Mouse (Mus musculus): ENCODE data around the gene Wdtc1. TPM values are rescaled to one million over a fixed set of nuclear protein-coding genes. Genes with fewer than 3 reads are reported as not detected.

The Wdtc1 gene
- total RNA-seq, 1 experiment: 91.8 TPM

DNA sequence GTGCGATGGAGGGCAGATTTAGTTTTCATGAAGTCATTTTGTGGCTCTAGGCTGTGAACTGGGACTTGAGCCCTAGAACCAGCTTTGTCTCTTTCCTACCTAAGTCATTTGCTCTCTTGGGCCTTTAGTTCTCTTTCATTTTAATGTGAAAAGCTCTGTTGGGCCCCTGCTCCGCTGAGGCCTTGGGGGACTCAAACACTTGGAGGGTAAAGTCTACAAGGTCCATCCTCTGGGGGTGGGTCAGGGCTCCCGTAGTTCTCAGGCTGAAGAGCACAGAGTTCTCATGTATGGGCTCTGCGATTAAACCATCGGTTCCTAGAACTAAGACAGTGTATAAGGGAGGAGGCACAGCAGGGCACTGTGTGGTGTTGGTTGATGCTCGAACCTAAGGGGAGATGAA, 27.3 kb upstream of the Wdtc1 start:
- H3K27ac ChIP-seq (ENCODE audit: insufficient read depth, low read depth, low read length, poor library complexity, severe bottlenecking): peak overlapping the region; percentile 85; the same call in 1 of the 2 replicates
- peak overlapping the region; percentile 46; the same call in 1 of the 2 replicates for H3K9ac ChIP-seq (ENCODE audit: insufficient read depth, low read depth, low read length, poor library complexity, severe bottlenecking)
- H3K4me1 ChIP-seq (ENCODE audit: control insufficient read depth in 2 of 2, insufficient read depth in 2 of 2, low read length in 2 of 2, poor library complexity in 1 of 2): peaks cover 12 to 35% of the 10 kb centered on the region in 2 experiments
- TF ChIP-seq CHD2 (IDR thresholded peaks at IDR 0.05; ENCODE audit: low read depth, low read length) (no peak), HCFC1 (IDR thresholded peaks at IDR 0.05; ENCODE audit: borderline replicate concordance, insufficient read depth, low read length) (no peak), ZC3H11A (IDR thresholded peaks at IDR 0.05; ENCODE audit: borderline replicate concordance, low read depth, low read length) (no peak), MAFK (IDR thresholded peaks at IDR 0.05; ENCODE audit: insufficient read depth, low read depth, low read length) (no peak), ZNF384 (IDR thresholded peaks at IDR 0.05; ENCODE audit: low read depth, low read length) (no peak)
- DNase-seq (ENCODE audit: low read depth, low spot score): no peak
- peak overlapping the region; percentile 30 to 38; a peak in 3 of 4 replicates for H3K4me3 ChIP-seq (ENCODE audit: insufficient read depth in 1 of 2, low read depth in 1 of 2, low read length in 2 of 2, poor library complexity in 1 of 2, severe bottlenecking in 1 of 2)
- peaks cover 3% of the 10 kb centered on the region; the same call in 1 of the 2 replicates for H3K36me3 ChIP-seq (ENCODE audit: control insufficient read depth, insufficient read depth, low read length, poor library complexity, severe bottlenecking)
- no peaks in the 10 kb centered on the region for H3K9me3 ChIP-seq (ENCODE audit: control insufficient read depth, insufficient read depth, low read depth, low read length)
- in situ Hi-C loops (cut with MboI; ENCODE audit: low sequenced_read_pairs in 2 of 2, unreplicated experiment in 2 of 2): no loop called here

- no peaks in the 10 kb centered on the region for H3K9me3 ChIP-seq (ENCODE audit: control insufficient read depth, insufficient read depth, low read depth, low read length)
- peak overlapping the region; percentile 78; the same call in 1 of the 2 replicates for H3K27ac ChIP-seq (ENCODE audit: insufficient read depth, low read depth, low read length, poor library complexity, severe bottlenecking)
- no peak for DNase-seq (ENCODE audit: low read depth, low spot score)
- H3K4me3 ChIP-seq (ENCODE audit: insufficient read depth in 1 of 2, low read depth in 1 of 2, low read length in 2 of 2, poor library complexity in 1 of 2, severe bottlenecking in 1 of 2): no peak overlapping the region
- peaks cover 12 to 30% of the 10 kb centered on the region in 2 experiments for H3K4me1 ChIP-seq (ENCODE audit: control insufficient read depth in 2 of 2, insufficient read depth in 2 of 2, low read length in 2 of 2, poor library complexity in 1 of 2)
- no peak for TF ChIP-seq CHD2 (IDR thresholded peaks at IDR 0.05; ENCODE audit: low read depth, low read length)
- no peak for TF ChIP-seq MAFK (IDR thresholded peaks at IDR 0.05; ENCODE audit: insufficient read depth, low read depth, low read length)
- no peak for TF ChIP-seq ZC3H11A (IDR thresholded peaks at IDR 0.05; ENCODE audit: borderline replicate concordance, low read depth, low read length)
- no peak for TF ChIP-seq ZNF384 (IDR thresholded peaks at IDR 0.05; ENCODE audit: low read depth, low read length)
- no peak for TF ChIP-seq HCFC1 (IDR thresholded peaks at IDR 0.05; ENCODE audit: borderline replicate concordance, insufficient read depth, low read length)
- no peak overlapping the region for H3K9ac ChIP-seq (ENCODE audit: insufficient read depth, low read depth, low read length, poor library complexity, severe bottlenecking)
- in situ Hi-C loops (cut with MboI; ENCODE audit: low sequenced_read_pairs in 2 of 2, unreplicated experiment in 2 of 2): no loop called here
- peaks cover 4% of the 10 kb centered on the region; the same call in 1 of the 2 replicates for H3K36me3 ChIP-seq (ENCODE audit: control insufficient read depth, insufficient read depth, low read length, poor library complexity, severe bottlenecking)
Measured at GRCm38 (mm10) chr4:133379861-133380260, 26.6 kb upstream of the Wdtc1 start.

- Histone ChIP-seq H3K9me3 (ENCODE audit: control insufficient read depth, insufficient read depth, low read depth, low read length) (no peaks in the 10 kb centered on the region), H3K36me3 (ENCODE audit: control insufficient read depth, insufficient read depth, low read length, poor library complexity, severe bottlenecking) (peaks cover 4% of the 10 kb centered on the region; the same call in 1 of the 2 replicates), H3K27ac (ENCODE audit: insufficient read depth, low read depth, low read length, poor library complexity, severe bottlenecking) (peak overlapping the region; percentile 56), H3K4me1 (ENCODE audit: control insufficient read depth in 2 of 2, insufficient read depth in 2 of 2, low read length in 2 of 2, poor library complexity in 1 of 2) (peaks cover 12 to 31% of the 10 kb centered on the region in 2 experiments), H3K9ac (ENCODE audit: insufficient read depth, low read depth, low read length, poor library complexity, severe bottlenecking) (peak overlapping the region; percentile 3; the same call in 1 of the 2 replicates), H3K4me3 (ENCODE audit: insufficient read depth in 1 of 2, low read depth in 1 of 2, low read length in 2 of 2, poor library complexity in 1 of 2, severe bottlenecking in 1 of 2) (no peak overlapping the region)
- TF ChIP-seq ZNF384 (IDR thresholded peaks at IDR 0.05; ENCODE audit: low read depth, low read length): no peak
- no peak for TF ChIP-seq CHD2 (IDR thresholded peaks at IDR 0.05; ENCODE audit: low read depth, low read length)
- TF ChIP-seq MAFK (IDR thresholded peaks at IDR 0.05; ENCODE audit: insufficient read depth, low read depth, low read length): no peak
- TF ChIP-seq ZC3H11A (IDR thresholded peaks at IDR 0.05; ENCODE audit: borderline replicate concordance, low read depth, low read length): no peak
- TF ChIP-seq HCFC1 (IDR thresholded peaks at IDR 0.05; ENCODE audit: borderline replicate concordance, insufficient read depth, low read length): no peak
- no peak for DNase-seq (ENCODE audit: low read depth, low spot score)
- in situ Hi-C loops (cut with MboI; ENCODE audit: low sequenced_read_pairs in 2 of 2, unreplicated experiment in 2 of 2): no loop called here
Measured at GRCm38 (mm10) chr4:133379046-133379347, 25.7 kb upstream of the Wdtc1 start.

- in situ Hi-C loops (cut with MboI; ENCODE audit: low sequenced_read_pairs in 2 of 2, unreplicated experiment in 2 of 2): no loop called here
- Histone ChIP-seq H3K36me3 (ENCODE audit: control insufficient read depth, insufficient read depth, low read length, poor library complexity, severe bottlenecking) (peaks cover 4% of the 10 kb centered on the region; the same call in 1 of the 2 replicates), H3K27ac (ENCODE audit: insufficient read depth, low read depth, low read length, poor library complexity, severe bottlenecking) (peak overlapping the region; percentile 56), H3K4me1 (ENCODE audit: control insufficient read depth in 2 of 2, insufficient read depth in 2 of 2, low read length in 2 of 2, poor library complexity in 1 of 2) (peaks cover 12 to 32% of the 10 kb centered on the region in 2 experiments), H3K4me3 (ENCODE audit: insufficient read depth in 1 of 2, low read depth in 1 of 2, low read length in 2 of 2, poor library complexity in 1 of 2, severe bottlenecking in 1 of 2) (no peak overlapping the region), H3K9me3 (ENCODE audit: control insufficient read depth, insufficient read depth, low read depth, low read length) (no peaks in the 10 kb centered on the region), H3K9ac (ENCODE audit: insufficient read depth, low read depth, low read length, poor library complexity, severe bottlenecking) (peak overlapping the region; percentile 3; the same call in 1 of the 2 replicates)
- TF ChIP-seq ZC3H11A (IDR thresholded peaks at IDR 0.05; ENCODE audit: borderline replicate concordance, low read depth, low read length): no peak
- no peak for TF ChIP-seq ZNF384 (IDR thresholded peaks at IDR 0.05; ENCODE audit: low read depth, low read length)
- no peak for TF ChIP-seq HCFC1 (IDR thresholded peaks at IDR 0.05; ENCODE audit: borderline replicate concordance, insufficient read depth, low read length)
- TF ChIP-seq CHD2 (IDR thresholded peaks at IDR 0.05; ENCODE audit: low read depth, low read length): no peak
- TF ChIP-seq MAFK (IDR thresholded peaks at IDR 0.05; ENCODE audit: insufficient read depth, low read depth, low read length): peak; percentile 84
- DNase-seq (ENCODE audit: low read depth, low spot score): no peak
Measured at GRCm38 (mm10) chr4:133378236-133379045, 25.2 kb upstream of the Wdtc1 start.
